Mouse (Mus musculus) R1 (cell line): ENCODE results near the gene Gm10974.
A peak's percentile ranks its signal among the peaks of the same experiment; 100 is the strongest.

Experiments used
- DNase-seq: peaks from one replicate; pipeline ENCODE4 v3.0.0-alpha.2; 2018; ENCODE audit warnings: low read depth, low spot score

Gm10974 gene

GRCm38 (mm10) chr7:66405951-66406721, 40.4 kb downstream of the Gm10974 start:
- no peak for DNase-seq

- no peak for DNase-seq
Observed at GRCm38 (mm10) chr7:66406971-66407370, 41.3 kb downstream of the Gm10974 start.

- DNase-seq, result peak; percentile 60
Observed at GRCm38 (mm10) chr7:66409433-66409832, 43.7 kb downstream of the Gm10974 start.

GRCm38 (mm10) chr7:66413093-66413492, 47.4 kb downstream of the Gm10974 start:
- DNase-seq, result no peak

GRCm38 (mm10) chr7:66416829-66417228, 51.1 kb downstream of the Gm10974 start:
- DNase-seq, result no peak

- no peak for DNase-seq
Observed at GRCm38 (mm10) chr7:66418981-66419380, 53.3 kb downstream of the Gm10974 start.

GRCm38 (mm10) chr7:66421903-66422302, 56.2 kb downstream of the Gm10974 start:
- no peak for DNase-seq

- DNase-seq, result no peak
Observed at GRCm38 (mm10) chr7:66427053-66427436, 61.3 kb downstream of the Gm10974 start.

- peak; percentile 70 for DNase-seq
Observed at GRCm38 (mm10) chr7:66427437-66428161, 61.9 kb downstream of the Gm10974 start, which contains the start of gene Aldh1a3. Gene Aldh1a3, minus strand, starts transcription at chr7:66427517.

- DNase-seq, result peak; percentile 55
Observed at GRCm38 (mm10) chr7:66434453-66434935, 68.8 kb downstream of the Gm10974 start.
